Mouse (Mus musculus) midbrain, embryonic 16.5 days (tissue): Measurements from ENCODE around the gene 1700001P01Rik. TPM values are rescaled to one million over a fixed set of nuclear protein-coding genes. Genes with fewer than 3 reads are reported as not detected.

Source experiments
- ATAC-seq: fragments of 200-750 bp; cut with Nextera tagmentation; 2 replicates; pipeline ENCODE4 v1.8.0; 2017; ENCODE audit warnings: moderate TSS enrichment
- H3K27ac ChIP-seq: fragments of 300-500 bp; sonication (generic); 2 replicates; pipeline ENCODE4 v1.5.1; 2014; ENCODE audit warnings: mild to moderate bottlenecking, low read length, mixed read lengths
- H3K27me3 ChIP-seq: fragments of 300-500 bp; sonication (generic); 2 replicates; pipeline ENCODE4 v1.6.1; 2014; ENCODE audit warnings: low read depth, low read length, mixed read lengths; ENCODE audit not compliant: control insufficient read depth, insufficient read depth
- H3K36me3 ChIP-seq: fragments of 300-500 bp; sonication (generic); 2 replicates; pipeline ENCODE4 v1.6.1; 2014; ENCODE audit warnings: mild to moderate bottlenecking, low read length, moderate library complexity, mixed read lengths; ENCODE audit not compliant: control insufficient read depth, insufficient read depth
- H3K4me1 ChIP-seq: fragments of 300-500 bp; sonication (generic); 2 replicates; pipeline ENCODE4 v1.6.1; 2014; ENCODE audit warnings: mild to moderate bottlenecking, low read length, mixed read lengths; ENCODE audit not compliant: control insufficient read depth, insufficient read depth
- H3K4me2 ChIP-seq: fragments of 300-500 bp; sonication (generic); 2 replicates; pipeline ENCODE4 v1.6.1; 2014; ENCODE audit warnings: mild to moderate bottlenecking, low read length, mixed read lengths
- H3K4me3 ChIP-seq: fragments of 300-500 bp; sonication (generic); 2 replicates; pipeline ENCODE4 v1.5.1; 2014; ENCODE audit warnings: low read depth, mild to moderate bottlenecking, low read length, moderate library complexity, mixed read lengths
- H3K9ac ChIP-seq: fragments of 300-500 bp; sonication (generic); 2 replicates; pipeline ENCODE4 v1.6.1; 2014; ENCODE audit warnings: low read depth, low read length, mixed read lengths
- H3K9me3 ChIP-seq: fragments of 300-500 bp; sonication (generic); replicated peaks from 2 replicates; pipeline ENCODE4 v1.6.1; 2014; ENCODE audit warnings: mild to moderate bottlenecking, low read length, mixed read lengths; ENCODE audit not compliant: control insufficient read depth, poor library complexity, severe bottlenecking
- WGBS: fragments of 180-500 bp; shearing (Covaris S2); extraction: QIAGEN DNeasy Blood & Tissue Kit; methylation state at CpG from one replicate; pipeline ENCODE4 v1.1.7; 2014; 5-methylcytosine and 5-hydroxymethylcytosine counted together
- polyA plus RNA-seq: library from polyadenylated mRNA; unstranded; fragments of >200 nt; fragmentation: Nextera tagmentation; extraction: Ambion mirVana; gene quantifications from 2 replicates; pipeline ENCODE4 v1.2.1, GENCODE M21; 2015

Gene 1700001P01Rik
- polyA plus RNA-seq, 1 experiment from 2014 or later: 0.74 TPM

DNA sequence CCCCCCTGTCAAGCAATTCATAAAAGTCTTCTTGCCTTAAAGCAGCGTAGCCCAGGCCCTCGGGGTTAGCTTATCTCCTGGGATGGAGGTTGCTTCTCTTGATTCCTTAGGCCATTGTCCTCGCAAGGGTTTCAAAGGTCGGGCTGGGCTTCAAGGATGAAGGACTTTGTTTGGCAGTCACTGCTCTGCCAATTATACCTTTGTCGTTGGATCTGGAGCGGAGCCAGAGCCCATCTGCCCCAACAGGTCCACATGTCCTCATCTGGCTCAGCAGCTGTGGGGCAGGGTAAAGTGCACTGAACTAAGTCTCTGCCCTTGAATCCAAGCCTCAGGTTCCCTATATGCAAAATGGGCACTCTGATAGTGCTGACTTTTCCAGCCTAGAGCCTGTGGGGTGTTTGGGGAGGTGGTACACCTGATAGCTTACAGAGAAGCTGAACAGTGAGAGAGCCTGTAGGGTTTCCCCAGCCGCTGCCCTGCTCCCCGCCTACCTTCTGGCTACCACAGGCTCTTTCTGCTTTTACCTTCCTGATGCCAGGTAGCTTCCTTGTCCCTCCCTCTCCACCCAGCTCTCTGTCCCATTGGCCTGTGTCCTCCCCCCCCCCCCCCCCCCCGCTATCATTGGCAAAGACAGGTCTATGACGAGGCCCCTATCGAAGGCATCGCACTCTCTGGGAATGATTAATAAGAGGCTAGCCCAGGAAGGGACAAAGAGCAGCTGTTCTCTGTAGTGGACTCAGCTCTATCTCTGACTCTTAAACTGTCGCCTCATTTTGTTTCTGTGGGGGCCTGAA is 36.0 kb upstream of the 1700001P01Rik start:
- Histone ChIP-seq H3K4me2 (peak overlapping the region; percentile 50), H3K4me3 (no peak overlapping the region), H3K9me3 (no peaks in the 10 kb centered on the region), H3K27ac (peak overlapping the region; percentile 93), H3K36me3 (peaks cover 16% of the 10 kb centered on the region; the same call in 1 of the 2 replicates), H3K9ac (peak overlapping the region; percentile 37), H3K27me3 (no peaks in the 10 kb centered on the region), H3K4me1 (peaks cover 50% of the 10 kb centered on the region)
- ATAC-seq: peak; percentile 6; the same call in 1 of the 2 replicates
- 17% methylated on average over 12 of the region's 13 CpGs for WGBS

DNA sequence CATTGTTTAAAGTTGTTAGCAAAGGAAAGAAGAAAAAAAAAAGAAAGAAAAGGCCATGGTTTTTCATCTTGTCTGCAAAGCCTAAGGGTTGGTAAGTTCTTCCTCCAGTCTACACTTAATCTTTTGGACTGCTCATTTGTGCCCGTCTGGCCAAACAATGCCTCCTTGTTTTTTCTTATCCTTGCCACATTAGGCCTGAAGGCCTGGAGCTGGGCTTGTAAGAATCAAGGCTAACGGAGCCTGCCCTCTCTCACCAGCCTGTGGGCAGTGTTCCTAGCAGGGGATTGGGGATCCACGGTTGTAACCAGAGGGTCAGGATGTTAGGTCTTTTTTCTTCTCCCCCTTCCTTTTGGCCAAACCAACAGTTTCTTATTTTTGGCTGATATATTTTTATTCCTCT is 35.3 kb upstream of the 1700001P01Rik start:
- ATAC-seq: no peak
- Histone ChIP-seq H3K4me1 (peaks cover 57% of the 10 kb centered on the region), H3K4me2 (no peak overlapping the region), H3K27me3 (no peaks in the 10 kb centered on the region), H3K9ac (no peak overlapping the region), H3K36me3 (peaks cover 12% of the 10 kb centered on the region; the same call in 1 of the 2 replicates), H3K27ac (peak overlapping the region; percentile 93), H3K4me3 (no peak overlapping the region), H3K9me3 (no peaks in the 10 kb centered on the region)
- 6% methylated on average over 3 of the region's 3 CpGs for WGBS

- Histone ChIP-seq H3K9me3 (no peaks in the 10 kb centered on the region), H3K27ac (0 out of 2 replicates have a peak overlapping the region, but pooled peaks have one; percentile 35), H3K4me3 (no peak overlapping the region), H3K4me1 (peaks cover 63% of the 10 kb centered on the region), H3K36me3 (peaks cover 6% of the 10 kb centered on the region; the same call in 1 of the 2 replicates), H3K27me3 (no peaks in the 10 kb centered on the region), H3K9ac (no peak overlapping the region), H3K4me2 (no peak overlapping the region)
- no peak for ATAC-seq
- 78% methylated on average over 7 of the region's 7 CpGs for WGBS
These were observed 34.6 kb upstream of the 1700001P01Rik start for GRCm38 (mm10) chr11:97810356-97810755.

DNA sequence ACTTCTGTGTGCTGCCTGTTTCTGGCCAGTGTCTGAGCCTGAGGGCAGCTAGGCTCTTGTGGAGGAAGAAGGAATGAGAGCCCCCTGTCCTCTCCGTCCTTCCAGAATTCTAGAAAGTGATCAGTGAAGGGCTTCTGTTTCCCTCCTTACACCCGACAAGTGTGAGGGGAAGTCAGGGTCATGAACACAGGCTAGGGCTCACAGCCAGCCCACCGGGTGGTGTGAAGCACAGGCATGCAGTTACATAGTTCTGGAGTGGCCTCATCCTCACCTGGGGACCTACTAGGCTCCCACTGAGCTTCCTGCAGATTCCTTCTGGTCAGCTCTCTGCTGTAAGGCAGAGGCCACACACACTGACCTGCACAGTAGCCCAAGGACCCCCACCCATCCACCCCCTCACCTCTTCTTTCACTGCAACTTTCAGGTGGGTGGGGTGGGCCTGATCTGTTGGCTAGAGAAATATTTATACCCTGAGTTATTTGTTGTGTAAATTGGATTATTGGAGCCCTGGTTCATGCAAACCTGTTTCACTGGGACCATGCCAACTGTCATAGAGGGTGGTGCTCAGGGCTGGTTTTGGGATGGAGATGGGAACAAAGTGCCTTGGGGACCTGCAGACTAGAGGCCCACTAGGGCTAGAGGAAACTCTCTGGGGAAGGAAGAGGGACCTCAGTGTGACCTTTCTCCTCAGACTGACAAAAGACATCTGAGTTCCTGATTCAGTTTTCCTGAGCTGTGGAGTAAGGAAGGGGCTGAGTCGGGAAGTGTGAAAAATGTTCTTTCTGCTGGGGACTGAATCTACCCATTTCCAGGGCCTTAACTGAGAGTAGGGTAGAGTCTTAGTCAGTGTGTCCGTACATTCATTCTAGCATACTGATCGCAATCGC is 33.8 kb upstream of the 1700001P01Rik start:
- H3K36me3 ChIP-seq: peaks cover 6% of the 10 kb centered on the region; the same call in 1 of the 2 replicates
- H3K4me3 ChIP-seq: no peak overlapping the region
- WGBS: 80% methylated on average over 7 of the region's 7 CpGs
- H3K4me1 ChIP-seq: peaks cover 70% of the 10 kb centered on the region
- H3K9ac ChIP-seq: no peak overlapping the region
- H3K4me2 ChIP-seq: no peak overlapping the region
- no peaks in the 10 kb centered on the region for H3K9me3 ChIP-seq
- no peak for ATAC-seq
- no peaks in the 10 kb centered on the region for H3K27me3 ChIP-seq
- H3K27ac ChIP-seq: no peak overlapping the region

DNA sequence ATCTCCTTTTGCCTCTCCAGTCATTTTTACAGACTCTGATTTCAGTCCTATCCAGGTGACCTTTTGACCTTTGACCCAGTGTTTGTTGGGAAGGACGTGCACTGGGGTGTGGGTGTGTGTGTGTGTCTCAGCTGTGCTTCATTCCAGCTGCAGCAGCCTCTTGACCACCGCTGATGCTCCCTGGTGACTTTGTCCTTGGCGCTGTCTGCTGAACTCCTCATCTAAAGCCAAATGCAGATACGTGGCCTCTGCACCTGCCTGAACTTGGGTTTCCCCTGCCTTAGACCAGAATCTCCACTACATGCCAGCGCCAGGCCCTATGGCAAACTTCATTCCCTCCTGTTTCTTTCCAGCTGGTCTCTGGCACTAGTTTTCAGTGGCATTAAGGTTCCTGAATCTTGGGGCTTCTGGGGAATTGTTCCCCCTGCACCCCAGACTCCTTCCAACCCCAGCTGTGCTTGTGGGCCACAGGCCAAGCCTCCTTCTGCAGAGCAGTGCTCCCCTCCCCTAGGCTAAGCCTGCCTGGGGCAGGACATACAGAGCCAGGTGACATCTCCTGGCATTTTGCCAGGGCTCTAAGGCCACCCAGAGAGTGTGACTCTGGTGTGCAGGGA is 33.0 kb upstream of the 1700001P01Rik start:
- Histone ChIP-seq H3K4me2 (no peak overlapping the region), H3K9me3 (no peaks in the 10 kb centered on the region), H3K9ac (no peak overlapping the region), H3K36me3 (peaks cover 6% of the 10 kb centered on the region; the same call in 1 of the 2 replicates), H3K27ac (no peak overlapping the region), H3K4me1 (peaks cover 74% of the 10 kb centered on the region), H3K4me3 (no peak overlapping the region), H3K27me3 (no peaks in the 10 kb centered on the region)
- no peak for ATAC-seq
- 52% methylated on average over 5 of the region's 5 CpGs for WGBS

GRCm38 (mm10) chr11:97808093-97808492 is 32.4 kb upstream of the 1700001P01Rik start:
- H3K9ac ChIP-seq: no peak overlapping the region
- H3K4me3 ChIP-seq: no peak overlapping the region
- WGBS: 81% methylated on average over 2 of the region's 2 CpGs
- H3K27ac ChIP-seq: no peak overlapping the region
- H3K9me3 ChIP-seq: no peaks in the 10 kb centered on the region
- no peak for ATAC-seq
- H3K4me2 ChIP-seq: no peak overlapping the region
- H3K27me3 ChIP-seq: no peaks in the 10 kb centered on the region
- H3K4me1 ChIP-seq: peaks cover 69% of the 10 kb centered on the region
- peaks cover 6% of the 10 kb centered on the region; the same call in 1 of the 2 replicates for H3K36me3 ChIP-seq

DNA sequence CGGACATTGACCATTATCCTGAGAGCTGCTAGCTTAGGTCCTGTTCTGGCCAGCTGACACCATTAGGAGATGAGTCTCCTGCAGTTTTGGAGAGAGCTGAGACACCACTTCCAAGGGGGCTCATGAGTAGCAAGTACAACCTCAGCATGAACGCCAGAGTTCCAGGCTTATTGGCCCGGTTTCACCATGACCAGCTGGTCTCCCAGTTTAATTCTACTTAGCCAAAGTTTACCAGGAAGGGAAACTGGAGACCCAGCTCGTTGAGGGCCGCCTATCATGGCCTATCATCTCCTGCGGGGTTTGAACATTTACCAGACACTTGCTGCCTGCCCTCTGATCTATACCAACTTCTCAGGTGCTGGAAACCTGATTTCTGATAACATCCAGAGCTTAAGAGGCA is 31.9 kb upstream of the 1700001P01Rik start:
- Histone ChIP-seq H3K4me1 (peaks cover 66% of the 10 kb centered on the region), H3K27me3 (no peaks in the 10 kb centered on the region), H3K36me3 (peaks cover 6% of the 10 kb centered on the region; the same call in 1 of the 2 replicates), H3K4me2 (no peak overlapping the region), H3K9me3 (no peaks in the 10 kb centered on the region), H3K9ac (no peak overlapping the region), H3K4me3 (no peak overlapping the region), H3K27ac (no peak overlapping the region)
- 58% methylated on average over 6 of the region's 6 CpGs for WGBS
- ATAC-seq: no peak

DNA sequence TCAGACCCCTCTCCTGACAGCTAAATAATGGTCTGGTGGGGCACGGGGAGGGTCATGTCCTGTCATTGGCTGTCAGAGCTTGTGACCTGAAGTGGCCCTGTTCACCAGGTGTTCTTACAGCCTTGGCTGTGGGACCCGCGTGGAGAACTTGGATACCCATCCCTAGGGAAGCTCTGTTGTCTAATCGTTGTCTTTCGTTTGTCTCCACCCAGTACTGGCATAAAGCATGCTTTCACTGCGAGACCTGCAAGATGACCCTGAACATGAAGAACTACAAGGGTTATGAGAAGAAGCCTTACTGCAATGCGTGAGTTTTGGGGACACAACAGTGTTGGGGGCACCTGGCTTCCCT is 30.9 kb upstream of the 1700001P01Rik start:
- H3K27ac ChIP-seq: peak overlapping the region; percentile 70; the same call in 1 of the 2 replicates
- ATAC-seq: no peak
- no peak overlapping the region for H3K4me3 ChIP-seq
- H3K9ac ChIP-seq: peak overlapping the region; percentile 45; the same call in 1 of the 2 replicates
- 47% methylated on average over 7 of the region's 7 CpGs for WGBS
- H3K27me3 ChIP-seq: no peaks in the 10 kb centered on the region
- H3K4me1 ChIP-seq: peaks cover 66% of the 10 kb centered on the region
- peaks cover 6% of the 10 kb centered on the region; the same call in 1 of the 2 replicates for H3K36me3 ChIP-seq
- H3K4me2 ChIP-seq: peak overlapping the region; percentile 46
- H3K9me3 ChIP-seq: no peaks in the 10 kb centered on the region
